Mouse (Mus musculus) kidney, adult 9 months (tissue): ENCODE measurements at regions not wholly inside any gene's neighbourhood (a gene's known extent, or its start where the extent isn't known, plus 50 kb on each side); places are given as distances from the start of the nearest gene placed in this dataset.

Experiments
- DNase-seq: peaks from one replicate; pipeline ENCODE4 v3.0.0; 2022

GRCm38 (mm10) chr19:30435054-30435738, 114.3 kb downstream of the Dkk1 start:
- DNase-seq = no peak

- no peak for DNase-seq
These were observed 98.5 kb downstream of the Dkk1 start for GRCm38 (mm10) chr19:30450869-30451542.

- DNase-seq = no peak
These were observed 97.9 kb downstream of the Dkk1 start for GRCm38 (mm10) chr19:30451543-30451920.

GRCm38 (mm10) chr19:30452671-30453070, 96.8 kb downstream of the Dkk1 start:
- DNase-seq = no peak

GRCm38 (mm10) chr19:30483436-30483835, 66.0 kb downstream of the Dkk1 start:
- DNase-seq = no peak

GRCm38 (mm10) chr19:30489786-30490185, 59.7 kb downstream of the Dkk1 start:
- no peak for DNase-seq

- no peak for DNase-seq
These were observed 58.5 kb downstream of the Dkk1 start for GRCm38 (mm10) chr19:30490916-30491315.
